Mouse (Mus musculus) hindbrain, postnatal 0 days (tissue): ENCODE measurements at regions not wholly inside any gene's neighbourhood (a gene's known extent, or its start where the extent isn't known, plus 50 kb on each side); places are given as distances from the start of the nearest gene placed in this dataset.
A peak's percentile ranks its signal among the peaks of the same experiment; 100 is the strongest.

Source experiments
- ATAC-seq: fragments of 200-750 bp; cut with Nextera tagmentation; 2 replicates; pipeline ENCODE4 v1.8.0; 2017; ENCODE audit warnings: mild to moderate bottlenecking, moderate TSS enrichment, moderate library complexity
- DNase-seq: peaks from one replicate; pipeline ENCODE4 v3.0.0-alpha.2; 2015; ENCODE audit warnings: low spot score
- H3K27ac ChIP-seq: fragments of 300-500 bp; sonication (generic); 2 replicates; pipeline ENCODE4 v1.5.1; 2014; ENCODE audit warnings: mild to moderate bottlenecking
- H3K27me3 ChIP-seq: fragments of 300-500 bp; sonication (generic); 2 replicates; pipeline ENCODE4 v1.6.1; 2014; ENCODE audit warnings: low read length, mixed read lengths; ENCODE audit not compliant: insufficient read depth
- H3K36me3 ChIP-seq: fragments of 300-500 bp; sonication (generic); 2 replicates; pipeline ENCODE4 v1.6.1; 2014; ENCODE audit warnings: low read length, mixed read lengths; ENCODE audit not compliant: insufficient read depth
- H3K4me1 ChIP-seq: fragments of 300-500 bp; sonication (generic); 2 replicates; pipeline ENCODE4 v1.6.1; 2014; ENCODE audit warnings: antibody characterized with exemption, low read length, mixed read lengths; ENCODE audit not compliant: insufficient read depth
- H3K4me2 ChIP-seq: fragments of 300-500 bp; sonication (generic); 2 replicates; pipeline ENCODE4 v1.6.1; 2014; ENCODE audit warnings: low read depth, mild to moderate bottlenecking, low read length, moderate library complexity, mixed read lengths
- H3K4me3 ChIP-seq: fragments of 300-500 bp; sonication (generic); 2 replicates; pipeline ENCODE4 v1.5.1; 2014; ENCODE audit warnings: low read length
- H3K9ac ChIP-seq: fragments of 300-500 bp; sonication (generic); replicated peaks from 2 replicates; pipeline ENCODE4 v1.6.1; 2014; ENCODE audit warnings: mild to moderate bottlenecking, low read length, moderate library complexity, mixed read lengths
- H3K9me3 ChIP-seq: fragments of 300-500 bp; sonication (generic); 2 replicates; pipeline ENCODE4 v1.6.1; 2016; ENCODE audit warnings: low read length, mixed read lengths
- CTCF ChIP-seq: IDR thresholded peaks from 2 replicates; pipeline ENCODE4 v1.5.1; 2016; ENCODE audit warnings: antibody characterized with exemption, control low read depth, low read depth
- WGBS: fragments of 180-500 bp; shearing (Covaris S2); extraction: QIAGEN DNeasy Blood & Tissue Kit; methylation state at CpG from one replicate; pipeline ENCODE4 v1.1.7; 2014; 5-methylcytosine and 5-hydroxymethylcytosine counted together

GRCm38 (mm10) chr4:95157653-95158430 lies 105.8 kb upstream of the Jun start:
- Histone ChIP-seq H3K4me1 (0 out of 2 replicates have a peak, but pooled peaks cover 5% of the 10 kb centered on the region), H3K4me2 (no peak overlapping the region), H3K27ac (no peak overlapping the region), H3K9ac (no peak overlapping the region), H3K9me3 (no peaks in the 10 kb centered on the region), H3K36me3 (no peaks in the 10 kb centered on the region), H3K27me3 (no peaks in the 10 kb centered on the region), H3K4me3 (no peak overlapping the region)
- WGBS, result 85% methylated on average over 7 of the region's 7 CpGs
- TF ChIP-seq CTCF, result no peak
- ATAC-seq, result no peak
- no peak for DNase-seq

GRCm38 (mm10) chr4:95158632-95159424 lies 106.8 kb upstream of the Jun start:
- no peak for TF ChIP-seq CTCF
- ATAC-seq (no peak), DNase-seq (no peak)
- Histone ChIP-seq H3K27ac (no peak overlapping the region), H3K27me3 (no peaks in the 10 kb centered on the region), H3K4me1 (0 out of 2 replicates have a peak, but pooled peaks cover 2% of the 10 kb centered on the region), H3K36me3 (no peaks in the 10 kb centered on the region), H3K4me3 (no peak overlapping the region), H3K9me3 (no peaks in the 10 kb centered on the region), H3K4me2 (no peak overlapping the region), H3K9ac (no peak overlapping the region)
- 83% methylated on average over 6 of the region's 6 CpGs for WGBS

GRCm38 (mm10) chr4:95159821-95160220 lies 107.8 kb upstream of the Jun start:
- Histone ChIP-seq H3K36me3 (no peaks in the 10 kb centered on the region), H3K9ac (no peak overlapping the region), H3K4me3 (no peak overlapping the region), H3K4me1 (no peaks in the 10 kb centered on the region), H3K27ac (no peak overlapping the region), H3K4me2 (no peak overlapping the region), H3K27me3 (no peaks in the 10 kb centered on the region), H3K9me3 (no peaks in the 10 kb centered on the region)
- no peak for ATAC-seq
- no peak for TF ChIP-seq CTCF
- no peak for DNase-seq
- 85% methylated on average over 4 of the region's 4 CpGs for WGBS

- Histone ChIP-seq H3K9ac (no peak overlapping the region; the same call in 1 of the 2 replicates), H3K4me1 (no peaks in the 10 kb centered on the region), H3K4me3 (peak overlapping the region; percentile 55; the same call in 1 of the 2 replicates), H3K27ac (peak overlapping the region; percentile 87; the same call in 1 of the 2 replicates), H3K9me3 (no peaks in the 10 kb centered on the region), H3K4me2 (peak overlapping the region; percentile 66; the same call in 1 of the 2 replicates), H3K36me3 (no peaks in the 10 kb centered on the region), H3K27me3 (no peaks in the 10 kb centered on the region)
- DNase-seq (no peak), ATAC-seq (no peak)
- TF ChIP-seq CTCF, result no peak
- 73% methylated on average over 3 of the region's 3 CpGs for WGBS
Observed at GRCm38 (mm10) chr4:95160465-95160864, 108.4 kb upstream of the Jun start.

GRCm38 (mm10) chr4:95160912-95161669 lies 109.1 kb upstream of the Jun start:
- no peaks in the 10 kb centered on the region for H3K4me1 ChIP-seq
- H3K27me3 ChIP-seq, result no peaks in the 10 kb centered on the region
- DNase-seq, result peak; percentile 89
- H3K4me2 ChIP-seq, result peak overlapping the region; percentile 66
- peak; percentile 95 for ATAC-seq
- no peaks in the 10 kb centered on the region for H3K36me3 ChIP-seq
- peak overlapping the region; percentile 87 for H3K27ac ChIP-seq
- no peaks in the 10 kb centered on the region for H3K9me3 ChIP-seq
- WGBS, result 2% methylated on average over 51 of the region's 53 CpGs
- TF ChIP-seq CTCF, result peak; percentile 61
- H3K4me3 ChIP-seq, result peak overlapping the region; percentile 55
- peak overlapping the region; percentile 67 for H3K9ac ChIP-seq

GRCm38 (mm10) chr4:95161670-95162020 lies 109.6 kb upstream of the Jun start:
- H3K4me3 ChIP-seq, result peak overlapping the region; percentile 55
- no peaks in the 10 kb centered on the region for H3K27me3 ChIP-seq
- WGBS, result 20% methylated on average over 7 of the region's 7 CpGs
- no peaks in the 10 kb centered on the region for H3K4me1 ChIP-seq
- peak overlapping the region; percentile 66 for H3K4me2 ChIP-seq
- ATAC-seq, result peak; percentile 1; the same call in 1 of the 2 replicates
- H3K9me3 ChIP-seq, result no peaks in the 10 kb centered on the region
- H3K36me3 ChIP-seq, result no peaks in the 10 kb centered on the region
- H3K27ac ChIP-seq, result peak overlapping the region; percentile 87
- no peak for TF ChIP-seq CTCF
- DNase-seq, result no peak
- peak overlapping the region; percentile 67 for H3K9ac ChIP-seq
